In the genomic region with DNA sequence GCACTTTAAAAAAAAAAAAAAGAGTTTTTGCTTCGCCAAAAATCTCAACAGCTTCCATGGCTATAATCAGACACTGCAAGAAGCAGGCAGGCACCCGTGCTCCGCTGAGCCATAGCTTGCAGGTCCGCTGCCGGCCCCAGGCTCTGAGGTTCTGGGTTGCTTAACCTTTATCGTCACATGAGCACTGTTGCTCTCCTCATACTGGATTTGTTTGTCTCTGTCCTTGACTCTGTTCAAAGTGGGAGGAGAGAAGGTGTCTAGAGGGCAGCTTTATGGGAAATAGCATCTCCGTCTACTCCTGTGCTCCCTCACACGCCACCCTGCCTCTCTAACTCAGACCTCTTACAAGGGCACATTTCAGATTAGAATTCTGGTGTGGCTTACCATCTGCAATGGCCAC, we compare ENCODE assay signal across 15 mouse cellular contexts. TPM values are rescaled to one million over a fixed set of nuclear protein-coding genes. Genes with fewer than 3 reads are reported as not detected.
DNase-seq lines count a peak whose midpoint lies in the region; ATAC-seq lines count a peak whose summit lies in the region.
"Had no signal": no experiment of that assay in that cellular context is flagged by ENCODE, and none has a peak within 500 bp of the region (broad histone marks: within the 10 kb centered on the region; RNA-seq: fewer than 3 reads in every experiment).

No protein-coding gene starts in this region.

- no peak overlapping the region for H3K4me3 ChIP-seq in forebrain, embryonic 16.5 days (replicated peaks; ENCODE audit: low read length)
- H3K4me3 ChIP-seq in forebrain, embryonic 11.5 days (ENCODE audit: low read depth, low read length), result no peak overlapping the region
- H3K4me3 ChIP-seq: embryonic facial prominence, embryonic 15.5 days; liver, embryonic 13.5 days had no signal

- no peaks in the 10 kb centered on the region for H3K36me3 ChIP-seq in forebrain, embryonic 16.5 days (ENCODE audit: control insufficient read depth, insufficient read depth)
- H3K36me3 ChIP-seq in forebrain, embryonic 11.5 days (ENCODE audit: control insufficient read depth, insufficient read depth, low read length), result no peaks in the 10 kb centered on the region
- H3K36me3 ChIP-seq: embryonic facial prominence, embryonic 15.5 days; liver, embryonic 13.5 days had no signal

- peak overlapping the region; percentile 86 for H3K27ac ChIP-seq in forebrain, embryonic 16.5 days (ENCODE audit: low read length)
- H3K27ac ChIP-seq in forebrain, embryonic 11.5 days (ENCODE audit: low read depth, low read length), result no peak overlapping the region
- H3K27ac ChIP-seq: embryonic facial prominence, embryonic 15.5 days; hindbrain, embryonic 14.5 days; liver, embryonic 13.5 days had no signal

- peaks cover 17% of the 10 kb centered on the region for H3K4me1 ChIP-seq in forebrain, embryonic 16.5 days (replicated peaks; ENCODE audit: control insufficient read depth, insufficient read depth, low read length)
- H3K4me1 ChIP-seq in forebrain, embryonic 11.5 days (replicated peaks; ENCODE audit: control insufficient read depth, insufficient read depth, low read length), result no peaks in the 10 kb centered on the region
- H3K4me1 ChIP-seq: liver, embryonic 13.5 days had no signal

- no peak for DNase-seq in forebrain, embryonic 11.5 days (ENCODE audit: low spot score)
- peak; percentile 22 for DNase-seq in right cerebral cortex, postnatal 4 days
- no peak for DNase-seq in right cerebral cortex, postnatal 14 days
- peak; percentile 74 to 76 for DNase-seq in cerebellum, postnatal 25 days
- peak; percentile 34 for DNase-seq in lung, postnatal 36 days
- no peak for DNase-seq in B cell, adult 2 months
- DNase-seq: liver, embryonic 13.5 days; midbrain, embryonic 14.5 days had no signal

- ATAC-seq in forebrain, embryonic 16.5 days, result no peak
- ATAC-seq in forebrain, embryonic 11.5 days (replicated peaks; ENCODE audit: low FRiP score), result no peak
- no peak for ATAC-seq in erythroblast, adult 5-6 weeks (replicated peaks; ENCODE audit: low FRiP score, poor library complexity, severe bottlenecking)
- ATAC-seq: intestine, postnatal 0 days had no signal

- no peaks in the 10 kb centered on the region for H3K27me3 ChIP-seq in forebrain, embryonic 16.5 days (replicated peaks; ENCODE audit: control insufficient read depth, insufficient read depth, low read length)
- H3K27me3 ChIP-seq in forebrain, embryonic 11.5 days (ENCODE audit: control insufficient read depth, insufficient read depth, low read length), result no peaks in the 10 kb centered on the region
- H3K27me3 ChIP-seq: embryonic facial prominence, embryonic 15.5 days; liver, embryonic 13.5 days had no signal

- no peaks in the 10 kb centered on the region for H3K9me3 ChIP-seq in forebrain, embryonic 16.5 days (ENCODE audit: control insufficient read depth, low read length)
- H3K9me3 ChIP-seq in forebrain, embryonic 11.5 days (ENCODE audit: control insufficient read depth, low read length), result no peaks in the 10 kb centered on the region
- H3K9me3 ChIP-seq: embryonic facial prominence, embryonic 15.5 days; liver, embryonic 13.5 days had no signal

- no peak overlapping the region for H3K4me2 ChIP-seq in forebrain, embryonic 16.5 days (ENCODE audit: low read length)
- H3K4me2 ChIP-seq in forebrain, embryonic 11.5 days (ENCODE audit: low read depth, low read length, severe bottlenecking), result no peak overlapping the region
- H3K4me2 ChIP-seq: hindbrain, embryonic 14.5 days; liver, embryonic 13.5 days had no signal

- 69% methylated on average over 8 of the region's 8 CpGs for WGBS in forebrain, embryonic 16.5 days
- 84% methylated on average over 8 of the region's 8 CpGs for WGBS in forebrain, embryonic 11.5 days

- no peak overlapping the region for H3K9ac ChIP-seq in forebrain, embryonic 16.5 days (replicated peaks; ENCODE audit: low read depth, low read length)
- H3K9ac ChIP-seq in forebrain, embryonic 11.5 days (ENCODE audit: low read length), result no peak overlapping the region
- H3K9ac ChIP-seq: embryonic facial prominence, embryonic 15.5 days; hindbrain, embryonic 14.5 days; liver, embryonic 13.5 days had no signal

RNA-seq across cellular contexts. Expression of a gene that starts 1.8 kb away (rescaled TPM):
- polyA plus RNA-seq in forebrain, embryonic 16.5 days (2015; fragmentation: Nextera tagmentation; extraction: Ambion mirVana), result 0.20 and 0.31 TPM in 2 replicates
- 0.11 TPM in 2 replicates for polyA plus RNA-seq in forebrain, embryonic 11.5 days (2014; fragmentation: Nextera tagmentation; extraction: Ambion mirVana)
- not detected in 2 replicates for total RNA-seq in erythroblast, adult 5-6 weeks (2015; ENCODE audit: low replicate concordance)
- total RNA-seq in erythroblast, adult 5-6 weeks (2017; ENCODE audit: low replicate concordance), result not detected in 2 replicates
- total RNA-seq: adrenal gland, adult 18-20 months; megakaryocyte progenitor cell, adult 5-6 weeks had no signal
- polyA plus RNA-seq: intestine, postnatal 0 days; liver, embryonic 13.5 days had no signal

RNA-seq across cellular contexts. Expression of a gene that starts 45.1 kb away (rescaled TPM):
- polyA plus RNA-seq in forebrain, embryonic 16.5 days (2015; fragmentation: Nextera tagmentation; extraction: Ambion mirVana), result 85.5 and 96.3 TPM in 2 replicates
- 55.5 and 57.1 TPM in 2 replicates for polyA plus RNA-seq in forebrain, embryonic 11.5 days (2014; fragmentation: Nextera tagmentation; extraction: Ambion mirVana)
- 8.3 and 18.8 TPM in 2 replicates for total RNA-seq in erythroblast, adult 5-6 weeks (2015; ENCODE audit: low replicate concordance)
- total RNA-seq in erythroblast, adult 5-6 weeks (2017; ENCODE audit: low replicate concordance), result 15.8 and 22.2 TPM in 2 replicates

Comparison
In these comparisons a context has a peak if more than half of its experiments do, and no peak if none do; other contexts are left out.
1. DNase-seq: peak in right cerebral cortex, postnatal 4 days (single experiment), cerebellum, postnatal 25 days (2 of 2) and lung, postnatal 36 days (single experiment); none in forebrain, embryonic 11.5 days (single experiment), right cerebral cortex, postnatal 14 days (single experiment) and B cell, adult 2 months (0 of 2).